Mouse (Mus musculus): ENCODE measurements at regions not wholly inside any gene's neighbourhood (a gene's known extent, or its start where the extent isn't known, plus 50 kb on each side); places are given as distances from the start of the nearest gene placed in this dataset.

- Histone ChIP-seq H3K9ac (ENCODE audit: low read length) (peak overlapping the region; percentile 36), H3K27ac (ENCODE audit: low read length) (no peak overlapping the region), H3K27me3 (ENCODE audit: control insufficient read depth, insufficient read depth, low read length) (no peaks in the 10 kb centered on the region; the same call in 1 of the 2 replicates), H3K4me1 (ENCODE audit: control insufficient read depth, insufficient read depth, low read length) (0 out of 2 replicates have a peak, but pooled peaks cover 2% of the 10 kb centered on the region), H3K4me3 (ENCODE audit: low read length) (peak overlapping the region; percentile 58), H3K4me2 (ENCODE audit: low read depth, low read length) (peak overlapping the region; percentile 76), H3K9me3 (replicated peaks; ENCODE audit: control insufficient read depth, low read length) (no peaks in the 10 kb centered on the region), H3K36me3 (ENCODE audit: control insufficient read depth, insufficient read depth) (no peaks in the 10 kb centered on the region)
- WGBS = 6% methylated on average over 21 of the region's 21 CpGs
- peak; percentile 52; the same call in 1 of the 2 replicates for ATAC-seq (replicated peaks; ENCODE audit: extremely low read depth, insufficient read depth, low FRiP score)
Measured at GRCm38 (mm10) chr9:113441770-113442411, 266.2 kb downstream of the Pdcd6ip start.

DNA sequence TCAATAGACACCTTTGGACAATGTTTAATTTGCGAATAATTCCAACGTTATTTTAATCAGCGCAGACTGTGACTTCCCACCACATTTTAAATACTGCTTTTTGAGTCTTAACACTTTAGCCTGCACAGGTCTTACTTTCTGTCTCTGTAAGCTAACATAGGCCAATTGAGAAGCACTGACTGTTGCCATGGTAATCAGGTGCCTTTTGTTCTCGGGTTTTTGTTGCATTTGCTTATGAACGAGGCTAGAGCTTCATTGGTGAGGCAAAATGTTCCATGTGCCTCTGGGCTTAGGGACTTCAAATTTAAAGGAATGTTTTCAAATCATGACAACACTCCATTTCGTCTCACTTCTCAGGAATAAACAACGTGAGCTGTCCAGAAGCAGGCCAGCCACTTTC, 269.7 kb downstream of the Pdcd6ip start:
- Histone ChIP-seq H3K4me1 (ENCODE audit: control insufficient read depth, insufficient read depth, low read length) (0 out of 2 replicates have a peak, but pooled peaks cover 2% of the 10 kb centered on the region), H3K27me3 (ENCODE audit: control insufficient read depth, insufficient read depth, low read length) (no peaks in the 10 kb centered on the region; the same call in 1 of the 2 replicates), H3K9me3 (replicated peaks; ENCODE audit: control insufficient read depth, low read length) (no peaks in the 10 kb centered on the region), H3K4me2 (ENCODE audit: low read depth, low read length) (no peak overlapping the region), H3K9ac (ENCODE audit: low read length) (no peak overlapping the region), H3K4me3 (ENCODE audit: low read length) (no peak overlapping the region), H3K36me3 (ENCODE audit: control insufficient read depth, insufficient read depth) (no peaks in the 10 kb centered on the region), H3K27ac (ENCODE audit: low read length) (no peak overlapping the region)
- ATAC-seq (replicated peaks; ENCODE audit: extremely low read depth, insufficient read depth, low FRiP score) = no peak
- WGBS = 65% methylated on average over 7 of the region's 7 CpGs

DNA sequence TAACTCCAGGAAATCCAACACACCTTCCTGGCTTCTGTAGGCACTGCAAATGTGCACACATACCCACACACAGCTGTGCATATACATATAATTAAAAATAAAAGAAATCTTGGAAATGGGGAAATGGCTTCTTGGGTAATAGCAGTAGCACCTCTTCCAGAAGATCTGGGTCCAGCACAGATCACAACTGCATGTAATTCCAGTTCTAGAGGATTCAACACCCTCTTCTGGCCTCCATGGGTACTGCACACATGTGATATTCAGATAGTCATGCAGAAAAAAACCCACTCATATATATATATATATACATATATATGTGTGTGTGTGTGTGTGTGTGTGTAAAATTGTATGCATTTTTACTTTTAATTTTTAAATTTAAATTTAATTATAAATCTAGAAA, 272.1 kb downstream of the Pdcd6ip start:
- H3K9ac ChIP-seq (ENCODE audit: low read length) = no peak overlapping the region
- H3K9me3 ChIP-seq (replicated peaks; ENCODE audit: control insufficient read depth, low read length) = no peaks in the 10 kb centered on the region
- no peak overlapping the region for H3K27ac ChIP-seq (ENCODE audit: low read length)
- no peak for ATAC-seq (replicated peaks; ENCODE audit: extremely low read depth, insufficient read depth, low FRiP score)
- H3K4me3 ChIP-seq (ENCODE audit: low read length) = no peak overlapping the region
- no peaks in the 10 kb centered on the region for H3K27me3 ChIP-seq (ENCODE audit: control insufficient read depth, insufficient read depth, low read length)
- H3K36me3 ChIP-seq (ENCODE audit: control insufficient read depth, insufficient read depth) = no peaks in the 10 kb centered on the region
- H3K4me2 ChIP-seq (ENCODE audit: low read depth, low read length) = no peak overlapping the region
- no peaks in the 10 kb centered on the region for H3K4me1 ChIP-seq (ENCODE audit: control insufficient read depth, insufficient read depth, low read length)

DNA sequence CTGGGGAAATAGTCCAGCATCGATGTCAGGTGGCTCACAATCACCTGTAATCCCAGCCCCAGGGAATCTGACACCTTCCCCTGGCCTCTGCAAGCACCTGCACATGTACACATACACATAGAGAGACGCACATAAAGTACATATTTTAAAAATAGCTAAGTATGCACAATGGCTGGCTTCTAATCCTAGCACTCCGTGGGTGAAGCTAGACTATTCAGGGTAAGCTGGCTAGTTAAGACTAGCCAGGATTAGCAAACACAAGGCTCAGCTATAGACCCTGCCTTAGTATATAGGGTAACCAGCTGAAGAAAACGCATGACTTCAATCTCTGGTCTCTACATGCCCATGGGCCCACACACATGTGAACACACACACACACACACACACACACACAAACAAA, 274.6 kb downstream of the Pdcd6ip start:
- no peak for ATAC-seq (replicated peaks; ENCODE audit: extremely low read depth, insufficient read depth, low FRiP score)
- Histone ChIP-seq H3K36me3 (ENCODE audit: control insufficient read depth, insufficient read depth) (no peaks in the 10 kb centered on the region), H3K9me3 (replicated peaks; ENCODE audit: control insufficient read depth, low read length) (peaks cover 2% of the 10 kb centered on the region; the same call in 1 of the 2 replicates), H3K4me3 (ENCODE audit: low read length) (no peak overlapping the region), H3K4me1 (ENCODE audit: control insufficient read depth, insufficient read depth, low read length) (no peaks in the 10 kb centered on the region), H3K27ac (ENCODE audit: low read length) (no peak overlapping the region), H3K9ac (ENCODE audit: low read length) (no peak overlapping the region), H3K27me3 (ENCODE audit: control insufficient read depth, insufficient read depth, low read length) (no peaks in the 10 kb centered on the region), H3K4me2 (ENCODE audit: low read depth, low read length) (no peak overlapping the region)
- 62% methylated on average over 4 of the region's 4 CpGs for WGBS

GRCm38 (mm10) chr9:113432601-113433179, 275.4 kb downstream of the Pdcd6ip start:
- H3K9me3 ChIP-seq (replicated peaks; ENCODE audit: control insufficient read depth, low read length) = peaks cover 2% of the 10 kb centered on the region; the same call in 1 of the 2 replicates
- no peaks in the 10 kb centered on the region for H3K4me1 ChIP-seq (ENCODE audit: control insufficient read depth, insufficient read depth, low read length)
- no peak overlapping the region for H3K4me3 ChIP-seq (ENCODE audit: low read length)
- no peak overlapping the region for H3K27ac ChIP-seq (ENCODE audit: low read length)
- no peak overlapping the region for H3K4me2 ChIP-seq (ENCODE audit: low read depth, low read length)
- H3K36me3 ChIP-seq (ENCODE audit: control insufficient read depth, insufficient read depth) = no peaks in the 10 kb centered on the region
- no peak overlapping the region for H3K9ac ChIP-seq (ENCODE audit: low read length)
- WGBS = 79% methylated on average over 9 of the region's 9 CpGs
- no peak for ATAC-seq (replicated peaks; ENCODE audit: extremely low read depth, insufficient read depth, low FRiP score)
- no peaks in the 10 kb centered on the region for H3K27me3 ChIP-seq (ENCODE audit: control insufficient read depth, insufficient read depth, low read length)

DNA sequence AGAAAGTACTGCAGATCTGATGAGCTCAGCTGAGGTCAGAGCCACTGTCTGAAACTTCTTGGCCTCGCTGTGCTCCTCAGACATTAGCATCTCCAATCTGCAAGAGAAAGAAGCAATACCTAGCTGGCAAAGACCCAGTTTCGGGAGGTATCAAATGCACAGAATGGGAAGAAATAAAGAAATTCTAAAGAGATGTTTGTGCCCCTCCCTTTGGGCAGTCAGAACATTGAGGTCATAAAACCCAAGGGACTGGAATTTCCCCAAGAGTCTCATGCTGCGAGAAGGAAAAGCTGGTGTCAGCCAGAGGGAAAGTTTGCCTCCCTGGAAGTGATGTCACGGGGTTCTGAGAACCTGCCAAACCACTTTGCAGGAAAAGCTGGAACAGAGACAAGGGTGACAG, 277.6 kb downstream of the Pdcd6ip start:
- no peak overlapping the region for H3K9ac ChIP-seq (ENCODE audit: low read length)
- no peak for ATAC-seq (replicated peaks; ENCODE audit: extremely low read depth, insufficient read depth, low FRiP score)
- no peak overlapping the region for H3K4me2 ChIP-seq (ENCODE audit: low read depth, low read length)
- H3K27ac ChIP-seq (ENCODE audit: low read length) = no peak overlapping the region
- peaks cover 2% of the 10 kb centered on the region; the same call in 1 of the 2 replicates for H3K9me3 ChIP-seq (replicated peaks; ENCODE audit: control insufficient read depth, low read length)
- H3K27me3 ChIP-seq (ENCODE audit: control insufficient read depth, insufficient read depth, low read length) = no peaks in the 10 kb centered on the region
- H3K36me3 ChIP-seq (ENCODE audit: control insufficient read depth, insufficient read depth) = no peaks in the 10 kb centered on the region
- H3K4me3 ChIP-seq (ENCODE audit: low read length) = no peak overlapping the region
- 84% methylated on average over 4 of the region's 4 CpGs for WGBS
- H3K4me1 ChIP-seq (ENCODE audit: control insufficient read depth, insufficient read depth, low read length) = no peaks in the 10 kb centered on the region

- Histone ChIP-seq H3K4me2 (ENCODE audit: low read depth, low read length) (no peak overlapping the region), H3K9me3 (replicated peaks; ENCODE audit: control insufficient read depth, low read length) (peaks cover 2% of the 10 kb centered on the region; the same call in 1 of the 2 replicates), H3K27me3 (ENCODE audit: control insufficient read depth, insufficient read depth, low read length) (no peaks in the 10 kb centered on the region), H3K4me1 (ENCODE audit: control insufficient read depth, insufficient read depth, low read length) (no peaks in the 10 kb centered on the region), H3K36me3 (ENCODE audit: control insufficient read depth, insufficient read depth) (no peaks in the 10 kb centered on the region), H3K9ac (ENCODE audit: low read length) (no peak overlapping the region), H3K27ac (ENCODE audit: low read length) (no peak overlapping the region), H3K4me3 (ENCODE audit: low read length) (no peak overlapping the region)
- no peak for ATAC-seq (replicated peaks; ENCODE audit: extremely low read depth, insufficient read depth, low FRiP score)
- WGBS = 74% methylated on average over 4 of the region's 4 CpGs
Measured at GRCm38 (mm10) chr9:113427281-113427680, 280.8 kb downstream of the Pdcd6ip start.

DNA sequence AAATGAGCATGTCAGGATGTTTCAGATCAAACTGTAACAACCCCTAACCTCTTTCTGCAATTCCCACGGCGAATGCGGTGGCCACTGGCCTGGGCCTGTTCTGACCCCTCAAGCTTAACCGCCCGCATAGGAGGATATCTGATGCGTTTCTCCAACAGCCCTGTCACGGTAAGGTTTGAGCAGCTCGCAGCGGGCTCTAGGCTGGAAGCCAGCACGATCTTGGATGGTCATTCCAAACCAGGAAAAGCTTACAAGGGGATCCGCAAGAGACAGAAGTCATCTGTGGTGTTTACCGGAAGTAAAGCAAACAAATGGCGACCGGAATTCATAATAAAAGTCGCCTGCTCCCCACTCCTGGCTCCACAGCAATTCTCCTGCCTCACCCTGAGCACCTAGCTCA, 281.7 kb downstream of the Pdcd6ip start:
- Histone ChIP-seq H3K9me3 (replicated peaks; ENCODE audit: control insufficient read depth, low read length) (peaks cover 2% of the 10 kb centered on the region; the same call in 1 of the 2 replicates), H3K9ac (ENCODE audit: low read length) (no peak overlapping the region), H3K36me3 (ENCODE audit: control insufficient read depth, insufficient read depth) (no peaks in the 10 kb centered on the region), H3K4me1 (ENCODE audit: control insufficient read depth, insufficient read depth, low read length) (no peaks in the 10 kb centered on the region), H3K27ac (ENCODE audit: low read length) (no peak overlapping the region), H3K4me2 (ENCODE audit: low read depth, low read length) (no peak overlapping the region), H3K4me3 (ENCODE audit: low read length) (no peak overlapping the region), H3K27me3 (ENCODE audit: control insufficient read depth, insufficient read depth, low read length) (no peaks in the 10 kb centered on the region)
- 85% methylated on average over 15 of the region's 15 CpGs for WGBS
- ATAC-seq (replicated peaks; ENCODE audit: extremely low read depth, insufficient read depth, low FRiP score) = no peak

GRCm38 (mm10) chr9:113421645-113422044, 286.4 kb downstream of the Pdcd6ip start:
- no peak for ATAC-seq (replicated peaks; ENCODE audit: extremely low read depth, insufficient read depth, low FRiP score)
- no peaks in the 10 kb centered on the region for H3K9me3 ChIP-seq (replicated peaks; ENCODE audit: control insufficient read depth, low read length)
- no peaks in the 10 kb centered on the region for H3K36me3 ChIP-seq (ENCODE audit: control insufficient read depth, insufficient read depth)
- H3K27me3 ChIP-seq (ENCODE audit: control insufficient read depth, insufficient read depth, low read length) = no peaks in the 10 kb centered on the region
- no peak overlapping the region for H3K4me3 ChIP-seq (ENCODE audit: low read length)
- H3K9ac ChIP-seq (ENCODE audit: low read length) = no peak overlapping the region
- no peaks in the 10 kb centered on the region for H3K4me1 ChIP-seq (ENCODE audit: control insufficient read depth, insufficient read depth, low read length)
- no peak overlapping the region for H3K4me2 ChIP-seq (ENCODE audit: low read depth, low read length)
- no peak overlapping the region for H3K27ac ChIP-seq (ENCODE audit: low read length)
